Mouse (Mus musculus): Measurements from ENCODE around the gene Plekha7.

Gene Plekha7

GRCm38 (mm10) chr7:116252470-116252869 is 55.7 kb downstream of the Plekha7 start:
- in situ Hi-C loops (cut with MboI; ENCODE audit: low sequenced_read_pairs) = no loop called here

GRCm38 (mm10) chr7:116251516-116251915 is 56.7 kb downstream of the Plekha7 start:
- in situ Hi-C loops (cut with MboI; ENCODE audit: low sequenced_read_pairs) = no loop called here

GRCm38 (mm10) chr7:116248536-116248935 is 59.6 kb downstream of the Plekha7 start:
- in situ Hi-C loops (cut with MboI; ENCODE audit: low sequenced_read_pairs) = no loop called here

- in situ Hi-C loops (cut with MboI; ENCODE audit: low sequenced_read_pairs) = no loop called here
Measured at GRCm38 (mm10) chr7:116247377-116247729, 60.8 kb downstream of the Plekha7 start.

- in situ Hi-C loops (cut with MboI; ENCODE audit: low sequenced_read_pairs) = no loop called here
Measured at GRCm38 (mm10) chr7:116246696-116247376, 61.3 kb downstream of the Plekha7 start.

- in situ Hi-C loops (cut with MboI; ENCODE audit: low sequenced_read_pairs) = no loop called here
Measured at GRCm38 (mm10) chr7:116245815-116246695, 62.1 kb downstream of the Plekha7 start.

GRCm38 (mm10) chr7:116244302-116245165 is 63.6 kb downstream of the Plekha7 start:
- in situ Hi-C loops (cut with MboI; ENCODE audit: low sequenced_read_pairs) = no loop called here

GRCm38 (mm10) chr7:116242810-116243209 is 65.4 kb downstream of the Plekha7 start:
- in situ Hi-C loops (cut with MboI; ENCODE audit: low sequenced_read_pairs) = no loop called here

GRCm38 (mm10) chr7:116241601-116242000 is 66.6 kb downstream of the Plekha7 start:
- in situ Hi-C loops (cut with MboI; ENCODE audit: low sequenced_read_pairs) = no loop called here

- in situ Hi-C loops (cut with MboI; ENCODE audit: low sequenced_read_pairs) = no loop called here
Measured at GRCm38 (mm10) chr7:116240791-116241474, 67.2 kb downstream of the Plekha7 start.

- in situ Hi-C loops (cut with MboI; ENCODE audit: low sequenced_read_pairs) = no loop called here
Measured at GRCm38 (mm10) chr7:116240353-116240752, 67.8 kb downstream of the Plekha7 start.

- in situ Hi-C loops (cut with MboI; ENCODE audit: low sequenced_read_pairs) = no loop called here
Measured at GRCm38 (mm10) chr7:116238320-116238719, 69.9 kb downstream of the Plekha7 start.

- in situ Hi-C loops (cut with MboI; ENCODE audit: low sequenced_read_pairs) = no loop called here
Measured at GRCm38 (mm10) chr7:116237157-116237981, 70.8 kb downstream of the Plekha7 start.

GRCm38 (mm10) chr7:116236608-116237007 is 71.6 kb downstream of the Plekha7 start:
- in situ Hi-C loops (cut with MboI; ENCODE audit: low sequenced_read_pairs) = no loop called here

GRCm38 (mm10) chr7:116234287-116234806 is 73.8 kb downstream of the Plekha7 start:
- in situ Hi-C loops (cut with MboI; ENCODE audit: low sequenced_read_pairs) = no loop called here

- in situ Hi-C loops (cut with MboI; ENCODE audit: low sequenced_read_pairs) = no loop called here
Measured at GRCm38 (mm10) chr7:116230811-116231609, 77.2 kb downstream of the Plekha7 start.

GRCm38 (mm10) chr7:116226877-116227282 is 81.3 kb downstream of the Plekha7 start:
- in situ Hi-C loops (cut with MboI; ENCODE audit: low sequenced_read_pairs) = no loop called here

GRCm38 (mm10) chr7:116226316-116226715 is 81.9 kb downstream of the Plekha7 start:
- in situ Hi-C loops (cut with MboI; ENCODE audit: low sequenced_read_pairs) = no loop called here

GRCm38 (mm10) chr7:116224543-116224942 is 83.6 kb downstream of the Plekha7 start:
- in situ Hi-C loops (cut with MboI; ENCODE audit: low sequenced_read_pairs) = no loop called here
